Mouse (Mus musculus) heart, postnatal 25 days (tissue): ENCODE results near the gene Atf7ip. TPM values are rescaled to one million over a fixed set of nuclear protein-coding genes. Genes with fewer than 3 reads are reported as not detected.

ENCODE experiments used
- DNase-seq: peaks from one replicate; pipeline ENCODE4 v3.0.0; 2022; ENCODE audit warnings: low spot score
- intact Hi-C: fragments of 180-260 bp; cut with DNase I; formaldehyde crosslinking; loops from one replicate; pipeline ENCODE4 v1.15.1; 2025
- total RNA-seq, 2 experiments: library from RNA; stranded (reverse); gene quantifications; 2 replicates each; pipeline ENCODE4 v1.2.3; 2021

Atf7ip gene
- total RNA-seq, 2 experiments from 2014 or later = 79.8 to 92.6 TPM

- DNase-seq = no peak
- intact Hi-C loops = no loop called here
Observed at GRCm38 (mm10) chr6:136548041-136548770, 42.2 kb downstream of the Atf7ip start.

DNA sequence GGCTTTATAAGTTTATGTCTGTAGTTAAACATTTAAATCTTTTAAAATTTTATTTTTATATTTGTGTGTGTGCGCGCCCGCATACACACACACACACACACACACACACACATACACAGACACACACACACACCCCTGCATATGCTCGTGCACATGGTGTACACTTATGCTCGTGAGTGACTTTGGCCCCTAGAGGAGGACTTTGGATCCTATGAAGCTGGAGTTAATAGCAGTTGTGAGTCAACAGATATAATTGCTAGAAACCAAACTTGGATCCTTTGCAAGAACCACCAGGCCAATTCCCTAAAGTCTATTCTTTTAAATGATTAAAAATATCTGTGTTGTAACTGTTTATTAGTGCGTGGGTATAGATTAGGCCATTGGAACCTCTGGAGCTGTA is 42.8 kb downstream of the Atf7ip start:
- no peak for DNase-seq
- intact Hi-C loops = no loop called here

GRCm38 (mm10) chr6:136549606-136550005 is 43.6 kb downstream of the Atf7ip start:
- intact Hi-C loops = no loop called here
- no peak for DNase-seq

GRCm38 (mm10) chr6:136550596-136551304 is 44.8 kb downstream of the Atf7ip start:
- DNase-seq = no peak
- intact Hi-C loops = loop anchor here (1.0 kb wide), 1 partner anchor 31 kb away; no protein-coding TSS in a partner anchor

DNA sequence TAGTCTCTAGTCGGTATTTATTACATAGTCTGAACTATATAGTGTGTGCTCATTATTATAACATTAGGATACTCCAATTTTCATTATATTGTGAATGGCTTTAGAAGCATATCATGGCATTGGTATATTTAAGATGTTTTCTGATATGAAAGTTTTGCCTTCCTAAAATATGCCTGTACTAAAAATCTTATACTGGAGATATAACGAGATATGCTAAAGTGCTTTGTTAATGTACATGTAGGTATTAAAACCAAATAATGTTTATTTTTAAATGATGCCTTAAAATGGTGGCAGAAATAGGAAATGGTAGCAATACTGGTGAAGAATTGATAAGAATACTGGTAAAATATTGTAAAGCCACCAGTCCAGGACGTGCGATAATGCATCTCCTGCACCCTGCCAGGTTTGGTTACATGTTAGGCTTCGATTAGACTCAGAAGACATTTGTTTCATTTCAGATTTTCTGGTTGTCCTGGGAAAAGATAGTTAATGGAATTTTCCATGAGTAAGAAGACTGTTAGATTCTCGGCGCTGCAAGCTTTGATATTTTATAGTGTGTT is 45.7 kb downstream of the Atf7ip start:
- no peak for DNase-seq
- intact Hi-C loops = loop anchor here (1.0 kb wide), 1 partner anchor 32 kb away; no protein-coding TSS in a partner anchor

DNA sequence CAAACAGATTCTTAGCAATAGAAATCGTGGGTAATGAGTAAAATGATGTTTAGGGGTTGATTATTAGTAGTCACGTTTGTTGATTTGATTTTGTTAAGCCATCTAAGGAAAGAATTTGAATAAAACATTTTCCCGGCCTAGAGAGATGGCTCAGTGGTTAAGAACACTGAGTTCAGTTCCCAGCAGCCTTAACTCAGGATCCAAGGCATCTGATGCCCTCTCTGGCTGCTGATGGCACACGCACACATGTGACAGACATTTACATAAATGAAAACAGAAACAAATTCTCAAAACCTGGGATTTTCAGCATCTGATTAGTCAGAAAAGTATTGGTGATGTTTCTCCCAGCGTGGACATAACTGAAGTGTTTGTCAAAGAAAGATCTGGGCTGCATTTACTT is 47.2 kb downstream of the Atf7ip start:
- intact Hi-C loops = no loop called here

DNA sequence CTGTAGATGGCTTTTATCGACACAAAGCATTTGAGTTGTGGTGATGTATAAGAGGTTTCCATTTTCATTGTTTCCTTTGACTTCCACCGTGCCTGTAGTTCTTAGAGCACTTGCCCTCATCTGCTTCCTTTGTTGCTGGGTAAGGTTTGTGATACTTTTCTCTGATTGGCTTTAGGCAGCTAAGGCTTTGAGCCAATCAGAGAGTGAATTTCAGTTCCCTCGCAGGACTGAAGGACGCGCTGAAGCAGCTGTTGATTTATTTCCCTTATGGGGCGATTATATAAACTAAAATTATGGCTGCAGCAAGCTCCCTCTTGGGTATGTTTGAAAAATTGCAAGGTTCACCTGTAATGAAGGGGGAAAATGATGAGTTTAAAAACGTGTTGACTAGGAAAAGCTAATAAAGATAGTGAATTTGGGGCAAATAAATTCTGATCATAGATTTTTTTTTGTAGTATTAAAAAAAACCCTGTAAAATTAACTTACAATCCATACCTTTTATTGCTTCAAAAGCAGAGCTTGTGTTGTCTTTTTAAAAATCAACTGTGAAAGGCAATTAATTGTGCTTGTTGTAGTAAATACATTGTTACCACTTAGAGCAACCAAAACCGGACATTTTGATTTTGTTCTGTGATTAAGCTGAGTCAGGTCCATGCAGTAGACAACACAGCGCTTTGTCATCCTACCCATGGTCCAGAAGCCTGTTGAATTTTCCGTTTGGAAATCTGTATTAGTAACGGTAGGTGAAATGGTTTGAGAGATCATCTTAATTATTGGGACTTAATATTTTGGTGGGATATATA is 48.0 kb downstream of the Atf7ip start:
- intact Hi-C loops = loop anchor here (1.0 kb wide), 1 partner anchor 86 kb away; no protein-coding TSS in a partner anchor
- DNase-seq = no peak

More for the DNA sequence above, 47.2 kb downstream of the Atf7ip start:
- DNase-seq = no peak

DNA sequence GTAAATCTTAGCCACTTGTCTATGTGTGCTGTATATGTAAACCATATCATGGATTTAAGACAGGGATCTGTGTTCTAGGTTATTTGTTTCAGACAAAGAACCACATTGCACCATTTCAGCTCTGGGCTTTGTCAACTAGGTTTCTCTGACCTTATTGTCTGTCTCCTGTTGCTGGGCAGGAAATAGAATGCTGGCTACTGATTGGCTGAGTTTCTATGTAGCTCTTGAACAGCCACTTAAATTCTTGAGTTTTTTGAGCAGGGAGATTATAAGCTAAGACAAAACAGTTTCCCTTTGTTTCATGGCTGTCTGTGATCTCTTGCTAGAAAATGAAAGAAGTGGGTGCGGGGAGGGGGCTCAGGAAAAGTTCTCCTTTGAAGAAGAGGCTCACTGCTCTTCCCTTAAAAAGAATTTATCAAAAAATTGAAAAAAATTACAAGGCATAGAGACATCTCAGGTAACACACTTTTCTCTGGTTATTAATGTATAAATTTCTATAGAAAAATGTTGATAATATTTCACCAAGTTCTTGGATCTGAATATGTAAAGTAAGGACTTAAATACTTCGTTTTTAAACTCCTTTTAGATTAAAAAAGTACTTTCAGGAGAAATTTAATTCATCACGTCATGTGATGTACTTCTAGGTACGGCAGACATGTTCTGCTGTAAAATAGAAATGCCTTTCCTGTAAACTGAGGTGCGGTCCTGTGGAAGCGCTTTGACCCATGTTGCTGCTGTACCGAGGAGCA is 49.0 kb downstream of the Atf7ip start:
- intact Hi-C loops = loop anchor here (1.0 kb wide), 1 partner anchor 87 kb away; no protein-coding TSS in a partner anchor
- no peak for DNase-seq

DNA sequence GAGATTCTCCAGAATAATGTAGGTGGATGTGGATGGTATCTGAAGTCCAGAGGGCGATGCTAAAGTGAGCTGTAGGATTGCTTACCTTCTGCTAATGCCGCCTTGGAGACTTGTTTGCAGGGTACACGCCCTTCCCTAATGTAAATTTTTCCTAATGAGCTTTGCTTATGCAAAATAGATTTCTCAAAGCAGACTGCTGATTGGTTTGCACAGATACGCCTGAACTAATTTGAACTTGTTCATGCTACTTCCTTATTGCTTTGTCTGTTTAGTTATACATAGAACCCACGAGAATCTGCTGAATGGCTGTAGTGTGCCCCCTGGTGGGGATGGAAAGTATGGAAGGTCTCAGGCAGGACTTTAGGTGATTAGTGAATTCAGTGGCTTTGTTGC is 49.6 kb downstream of the Atf7ip start:
- DNase-seq = no peak
- intact Hi-C loops = no loop called here

DNA sequence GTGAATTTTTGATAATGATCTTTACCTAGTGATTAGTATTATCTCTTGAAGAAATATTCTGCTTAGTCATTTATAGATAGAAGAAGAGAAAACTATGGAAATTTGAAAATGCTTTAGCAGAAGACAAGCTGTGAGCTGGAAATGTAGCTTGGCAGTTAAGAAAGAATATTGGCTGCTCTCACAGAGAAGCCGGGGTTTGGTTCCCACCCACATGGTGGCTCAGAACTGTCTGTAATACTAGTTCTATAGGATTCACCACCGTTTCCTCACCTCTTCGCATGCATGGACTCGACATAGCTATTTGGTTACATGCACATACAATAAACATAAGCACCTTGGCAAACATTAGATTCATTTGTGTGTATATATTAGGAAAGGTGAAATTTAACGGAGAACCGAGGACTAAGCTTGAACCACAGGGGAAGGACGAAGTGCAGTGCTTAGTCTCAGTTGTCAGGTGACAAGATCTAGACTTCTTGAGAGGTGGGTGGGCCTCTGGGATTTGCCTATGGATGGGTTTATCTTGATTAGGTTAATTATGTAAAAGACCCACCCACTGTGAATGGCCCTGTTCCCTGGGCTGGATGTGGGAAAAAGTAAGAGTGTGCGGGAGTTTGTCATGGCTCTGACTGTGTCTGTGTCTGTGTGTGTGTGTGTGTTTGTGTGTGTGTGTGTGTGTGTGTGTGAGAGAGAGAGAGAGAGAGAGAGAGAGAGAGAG is 52.5 kb downstream of the Atf7ip start:
- intact Hi-C loops = no loop called here
- no peak for DNase-seq

DNA sequence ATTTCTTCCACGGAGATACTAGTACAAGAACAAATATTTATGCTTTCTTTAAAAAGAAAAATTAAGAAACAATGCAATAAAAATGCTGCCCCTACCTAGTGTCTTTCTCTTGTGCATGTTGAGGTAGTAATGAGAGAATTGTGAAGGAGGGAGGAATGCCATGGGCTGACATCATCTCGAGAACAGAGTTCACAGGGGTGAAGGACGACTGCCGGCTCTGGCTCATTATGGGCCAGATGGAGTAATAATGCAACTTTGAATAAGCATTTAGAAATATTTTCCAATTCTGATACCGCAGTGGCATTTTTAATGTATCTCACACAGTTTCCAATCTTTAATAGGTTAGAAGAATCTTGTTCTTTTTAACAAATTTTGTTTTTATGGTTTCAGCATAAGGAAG is 60.0 kb downstream of the Atf7ip start:
- DNase-seq = no peak
- intact Hi-C loops = no loop called here

DNA sequence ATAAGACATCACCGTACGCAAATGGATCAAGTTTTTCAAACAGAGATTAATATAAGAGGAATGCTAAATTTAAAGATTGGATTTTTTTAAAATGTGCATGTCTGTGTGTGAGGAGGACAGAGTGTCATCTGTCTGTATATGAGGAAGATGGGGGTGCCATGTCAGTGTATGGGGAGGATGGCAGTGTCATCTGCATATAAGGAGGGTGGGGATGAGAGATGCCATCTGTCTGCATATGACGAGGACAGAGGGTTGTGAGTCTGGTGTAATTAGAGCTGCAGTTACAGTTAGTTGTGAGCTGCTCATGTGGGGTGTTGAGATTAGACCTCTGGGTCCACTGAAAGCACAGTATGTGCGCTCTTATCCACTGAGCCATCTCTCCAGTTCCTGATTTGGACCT is 84.8 kb downstream of the Atf7ip start:
- no peak for DNase-seq
- intact Hi-C loops = no loop called here

- intact Hi-C loops = no loop called here
- no peak for DNase-seq
Observed at GRCm38 (mm10) chr6:136594541-136594940, 88.6 kb downstream of the Atf7ip start.

- intact Hi-C loops = no loop called here
- DNase-seq = no peak
Observed at GRCm38 (mm10) chr6:136602601-136603000, 96.6 kb downstream of the Atf7ip start.

DNA sequence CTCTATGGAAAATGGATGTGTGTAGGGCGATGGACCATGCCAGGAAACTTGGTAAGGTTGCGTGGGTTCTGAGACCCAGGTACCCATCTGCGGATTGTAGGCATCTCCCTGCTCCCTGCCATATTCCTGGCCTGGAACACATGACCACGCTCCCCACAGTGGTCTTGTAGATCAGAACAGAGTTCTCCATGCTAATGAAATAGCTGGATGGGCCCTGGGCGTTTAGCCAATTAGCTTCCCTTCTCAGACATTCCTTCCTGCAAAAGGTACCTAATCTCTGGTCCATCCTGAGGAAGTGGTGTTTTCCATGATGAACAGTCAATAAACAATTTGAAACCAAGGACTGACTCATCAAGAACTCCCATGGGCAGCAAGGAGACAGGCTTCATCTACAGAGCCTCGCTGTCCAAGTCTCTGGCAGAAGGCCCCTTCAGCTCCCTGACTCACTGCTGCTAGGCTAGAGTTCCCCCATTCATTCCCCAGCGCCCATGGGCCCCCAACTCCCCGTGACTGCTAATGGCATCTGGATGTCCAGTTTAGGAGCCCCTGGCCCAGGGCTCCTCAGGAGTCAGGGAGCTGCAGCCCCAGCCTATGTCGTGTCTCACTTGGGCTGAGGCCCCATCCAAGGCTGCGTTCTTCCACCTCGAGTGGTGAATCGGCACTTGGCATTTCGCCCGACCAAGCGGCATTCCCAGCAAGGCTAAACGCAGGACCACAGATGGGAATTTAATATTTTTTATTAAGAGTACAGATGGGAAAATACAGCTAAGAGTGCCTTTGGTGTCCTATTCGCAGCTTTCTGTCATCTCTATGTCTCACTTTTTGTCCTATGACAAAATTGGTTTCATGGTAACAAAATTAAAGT is 105.6 kb downstream of the Atf7ip start:
- no peak for DNase-seq
- intact Hi-C loops = no loop called here

DNA sequence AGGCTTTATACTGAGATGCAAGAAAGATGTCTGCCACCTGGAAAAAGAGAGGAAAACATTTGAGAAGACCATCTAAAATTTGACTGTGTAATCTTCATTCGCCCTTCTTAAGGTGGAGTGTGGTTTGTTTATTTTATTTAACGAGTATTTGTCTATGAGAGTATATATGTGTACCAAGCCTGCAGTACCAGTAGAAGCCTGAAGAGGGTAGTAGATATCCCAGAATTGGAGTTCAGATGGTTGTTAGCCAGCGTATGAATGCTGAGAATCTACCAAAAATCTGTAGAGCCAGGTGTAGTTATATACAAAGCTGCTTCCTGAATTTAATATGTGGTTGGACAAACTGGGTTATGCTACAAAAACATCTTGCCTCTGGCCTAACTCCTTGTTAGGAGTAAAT is 106.3 kb downstream of the Atf7ip start:
- DNase-seq = no peak
- intact Hi-C loops = no loop called here

DNA sequence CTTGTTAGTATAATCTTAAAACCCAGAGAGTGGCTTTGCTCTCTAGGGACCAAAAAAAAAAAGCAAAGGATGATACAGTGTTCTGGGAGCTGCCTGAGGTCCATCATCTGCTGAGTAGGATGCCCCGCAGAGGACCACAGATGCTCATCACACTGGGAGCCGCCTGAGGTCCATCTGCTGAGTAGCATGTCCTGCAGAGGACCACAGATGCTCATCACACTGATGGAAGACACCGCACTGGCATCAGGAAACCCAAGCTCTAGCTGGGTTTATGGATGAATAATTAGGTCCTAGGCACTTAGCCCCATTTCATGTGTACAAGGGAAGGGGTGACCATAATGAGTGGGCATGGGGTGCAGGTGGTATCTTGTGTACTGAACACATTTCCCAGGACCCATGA is 108.2 kb downstream of the Atf7ip start:
- DNase-seq = no peak
- intact Hi-C loops = no loop called here
